Mouse (Mus musculus) brain, embryonic 14.5 days (tissue): ENCODE data around the gene Myom3. TPM values are rescaled to one million over a fixed set of nuclear protein-coding genes. Genes with fewer than 3 reads are reported as not detected.
"Not testable (repeated sequence)": the region's sequence is repeated elsewhere in the genome, so short reads cannot be mapped to it uniquely, and the experiment has no call there.

ENCODE experiments used
- DNase-seq: peaks from one replicate; pipeline ENCODE4 v3.0.0-alpha.2; 2011; ENCODE audit warnings: low read depth
- CTCF ChIP-seq: fragments of 200-500 bp; IDR thresholded peaks from 2 replicates; pipeline ENCODE4 v1.5.1; 2012; ENCODE audit warnings: inconsistent platforms, mild to moderate bottlenecking, moderate library complexity, borderline replicate concordance; ENCODE audit not compliant: insufficient read depth, insufficient read length; ENCODE audit errors: extremely low read depth
- POLR2A ChIP-seq: fragments of 200-500 bp; IDR thresholded peaks from 2 replicates; pipeline ENCODE4 v1.6.1; 2012; ENCODE audit warnings: mild to moderate bottlenecking, inconsistent platforms, borderline replicate concordance; ENCODE audit not compliant: poor library complexity, insufficient read depth, insufficient read length, severe bottlenecking; ENCODE audit errors: extremely low read depth
- polyA plus RNA-seq: library from polyadenylated mRNA; depleted of rRNA; stranded (reverse); fragments of >200 nt; gene quantifications from 2 replicates; pipeline ENCODE4 v1.2.3, GENCODE M21; 2012; rRNA removed

The Myom3 gene
- polyA plus RNA-seq: 0.10 and 0.15 TPM in 2 replicates

DNA sequence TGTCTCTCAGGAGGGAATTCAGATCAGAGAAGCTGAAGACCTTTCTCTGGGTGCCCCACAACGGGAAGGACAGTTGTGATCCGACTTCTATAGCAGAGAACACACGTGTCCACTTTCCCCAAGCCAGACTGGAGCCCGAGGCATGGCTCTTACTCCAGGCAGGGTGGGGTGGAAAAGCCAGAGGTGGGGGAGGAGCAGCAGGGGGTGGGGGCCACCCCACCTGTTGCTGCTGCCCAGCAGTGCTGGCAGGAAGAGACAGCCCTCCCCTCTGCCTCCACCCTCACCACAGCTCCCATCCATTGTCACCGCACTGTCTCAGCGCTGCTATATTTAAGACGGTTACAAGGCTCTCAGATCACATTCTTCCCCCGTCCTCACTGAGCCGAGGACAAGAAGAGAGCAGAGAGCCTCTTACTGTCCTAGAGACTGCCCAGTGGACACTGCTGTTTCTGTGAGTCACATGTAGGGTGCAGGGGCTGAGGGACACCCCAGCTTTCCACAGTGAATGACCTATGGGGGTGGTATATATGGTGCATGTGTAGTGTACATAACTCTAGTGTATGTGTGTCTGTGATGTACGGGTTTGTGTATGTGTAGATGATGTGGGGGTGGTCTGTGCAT lies at the start of gene Myom3:
Gene Myom3, plus strand, starts transcription at position 360 of the 621 bp plus-strand sequence.
- DNase-seq: no peak
- TF ChIP-seq CTCF (no peak), POLR2A (no peak)

DNA sequence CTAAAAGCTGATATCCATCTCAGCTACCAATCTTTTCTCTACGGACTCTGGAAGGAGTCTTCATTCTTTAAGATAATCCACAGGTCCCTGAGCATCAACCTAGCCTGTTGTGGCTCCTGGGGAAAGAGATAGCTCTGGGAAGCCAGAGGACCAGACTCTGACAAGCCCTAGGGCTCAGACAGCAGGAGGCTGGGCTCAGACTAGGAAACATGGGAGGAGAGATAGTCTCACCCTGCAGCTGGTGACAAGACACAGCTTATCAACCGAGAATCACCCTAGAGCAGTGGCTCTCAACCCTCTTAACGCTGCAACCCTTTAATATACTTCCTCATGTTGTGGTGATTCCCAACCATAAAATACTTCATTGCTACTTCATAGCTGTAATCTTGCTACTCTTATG lies 49.1 kb upstream of the Myom3 start:
- DNase-seq: no peak
- TF ChIP-seq POLR2A (no peak), CTCF (no peak)

DNA sequence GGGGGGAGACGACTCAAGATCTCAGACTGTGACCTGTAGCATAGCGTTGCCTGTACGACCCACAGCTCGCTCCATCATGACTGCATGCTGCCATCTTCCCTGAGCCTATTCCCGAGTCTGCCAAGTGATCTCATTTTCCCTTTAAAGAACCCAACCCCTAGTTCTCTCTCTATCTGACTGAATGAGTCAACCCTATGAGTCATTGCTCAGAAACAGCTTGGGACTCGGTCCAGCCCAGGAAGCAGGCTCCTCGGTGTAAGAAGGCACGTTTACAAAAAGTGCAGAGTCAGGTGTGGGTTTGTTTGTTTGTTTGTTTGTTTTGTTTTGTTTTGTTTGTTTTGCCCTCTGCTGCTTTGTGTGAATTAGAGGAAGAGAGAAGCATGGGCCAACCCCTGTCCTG lies 44.7 kb upstream of the Myom3 start:
- DNase-seq: no peak
- no peak for TF ChIP-seq POLR2A
- no peak for TF ChIP-seq CTCF

DNA sequence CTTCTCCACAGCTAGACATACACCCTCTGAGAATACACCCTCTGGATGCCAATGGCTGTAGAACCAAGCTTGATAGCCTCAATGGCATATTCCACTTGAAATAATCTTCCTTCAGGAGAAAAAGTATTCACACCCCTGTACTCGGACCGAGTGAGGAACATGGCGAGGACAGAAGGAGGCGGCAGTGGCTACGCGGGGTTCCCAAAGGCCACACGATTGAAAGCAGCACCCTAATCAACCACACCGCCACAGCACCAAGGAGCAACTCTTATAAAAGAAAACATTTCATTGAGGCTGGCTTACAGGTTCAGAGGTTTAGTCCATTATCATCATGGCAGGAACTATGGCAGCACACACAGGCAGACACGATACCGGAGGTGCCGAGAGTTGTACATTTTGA lies 43.1 kb upstream of the Myom3 start:
- DNase-seq: not testable (repeated sequence)

DNA sequence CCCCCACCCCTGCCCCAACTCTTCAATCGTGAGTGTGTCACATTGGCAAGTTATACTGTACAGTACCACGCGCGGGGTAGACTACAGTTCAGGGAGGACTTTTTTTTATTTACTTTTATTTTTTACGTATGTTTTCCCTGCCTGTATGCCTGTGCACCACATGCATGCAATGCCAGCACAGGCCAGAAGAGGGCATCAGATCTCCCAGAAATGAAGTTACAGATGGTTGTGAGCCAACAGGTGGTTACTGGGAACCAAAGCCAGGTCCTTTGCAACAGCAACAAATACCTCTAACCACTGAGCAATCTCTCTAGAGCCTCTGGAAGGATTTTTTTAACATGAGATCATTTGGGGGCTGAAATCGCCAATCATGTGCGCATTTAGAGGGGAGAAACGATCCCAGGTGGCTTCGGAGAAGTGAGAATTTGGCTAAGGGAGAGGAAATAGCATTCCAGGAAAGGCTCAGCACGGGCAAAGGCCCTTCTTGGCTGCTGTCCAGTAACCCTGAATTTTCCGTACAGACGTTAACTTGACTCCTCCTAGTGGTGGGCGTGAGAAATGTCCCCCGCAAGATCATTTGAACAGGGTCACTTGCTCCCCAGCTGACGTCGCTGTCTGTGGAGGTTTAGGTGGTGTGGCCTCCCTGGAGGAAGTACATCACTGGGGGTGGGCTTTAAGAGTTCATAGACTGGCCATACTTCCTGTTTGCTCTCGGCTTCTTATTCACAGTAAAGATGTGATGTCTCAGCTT lies 36.8 kb upstream of the Myom3 start:
- TF ChIP-seq CTCF (peak; percentile 34; the same call in 1 of the 2 replicates), POLR2A (no peak)
- peak; percentile 30 for DNase-seq

DNA sequence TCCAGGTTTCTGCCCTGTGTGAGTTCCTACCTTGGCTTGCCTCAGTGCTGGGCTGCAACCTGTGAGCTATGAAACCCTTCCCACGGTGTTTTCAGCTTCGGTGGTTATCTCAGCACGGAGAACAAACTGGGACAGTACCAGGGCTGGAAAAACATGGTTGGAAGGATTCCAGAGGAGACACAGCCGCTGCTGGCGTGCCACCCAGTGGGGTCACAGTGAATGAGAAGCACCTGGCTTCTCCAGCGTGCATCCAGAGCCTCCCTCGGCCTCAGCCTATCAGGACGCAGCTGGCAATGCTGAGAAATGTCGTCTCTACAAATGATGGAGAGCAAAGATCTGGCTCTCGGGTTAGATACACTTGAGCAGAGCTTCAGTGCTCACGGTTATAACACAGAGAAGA lies 33.1 kb upstream of the Myom3 start:
- TF ChIP-seq POLR2A (no peak), CTCF (no peak)
- no peak for DNase-seq

DNA sequence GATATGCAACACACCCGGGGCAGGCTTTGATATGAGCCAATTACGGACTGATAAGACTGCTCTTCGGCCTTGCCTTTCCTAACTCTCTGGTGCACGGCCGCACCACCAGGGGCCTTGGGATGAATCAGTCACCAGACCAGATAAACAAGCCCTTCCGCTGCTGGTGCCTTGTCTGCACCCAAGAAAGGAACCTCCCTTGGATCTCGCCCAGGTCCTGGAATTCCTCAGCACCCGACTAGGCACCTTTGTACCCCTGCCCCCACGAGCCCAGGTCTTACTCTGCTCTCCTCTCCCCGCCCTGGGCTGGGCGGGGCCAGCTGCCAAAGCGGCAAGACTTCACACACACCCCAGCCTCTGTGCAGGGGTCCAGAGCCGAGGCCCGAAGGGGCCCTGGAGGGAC lies 31.7 kb upstream of the Myom3 start, which contains the start of gene Il22ra1:
Gene Il22ra1, plus strand, starts transcription at position 356 of the 400 bp plus-strand sequence.
- DNase-seq: no peak
- TF ChIP-seq CTCF (no peak), POLR2A (no peak)

DNA sequence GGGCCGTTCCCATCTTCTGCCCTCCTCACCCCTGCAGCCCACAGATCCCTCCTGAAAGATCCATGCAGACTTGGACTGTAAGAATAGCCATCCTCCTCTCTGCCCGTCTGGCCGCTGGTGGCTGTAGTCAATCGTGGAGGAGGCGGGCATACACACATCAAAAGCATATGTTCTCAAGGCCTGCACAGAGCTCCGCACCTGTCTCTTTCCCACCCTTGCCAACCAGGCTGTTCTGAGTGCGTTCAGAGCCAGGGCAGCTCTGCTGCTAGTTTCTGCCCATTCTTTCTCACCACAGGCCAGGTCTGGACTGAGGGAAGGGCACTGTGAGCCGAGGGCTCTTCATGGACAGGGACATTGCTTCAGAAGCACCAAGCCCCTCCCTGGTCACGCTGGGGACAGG lies 29.3 kb upstream of the Myom3 start:
- DNase-seq: peak; percentile 29
- no peak for TF ChIP-seq POLR2A
- no peak for TF ChIP-seq CTCF

DNA sequence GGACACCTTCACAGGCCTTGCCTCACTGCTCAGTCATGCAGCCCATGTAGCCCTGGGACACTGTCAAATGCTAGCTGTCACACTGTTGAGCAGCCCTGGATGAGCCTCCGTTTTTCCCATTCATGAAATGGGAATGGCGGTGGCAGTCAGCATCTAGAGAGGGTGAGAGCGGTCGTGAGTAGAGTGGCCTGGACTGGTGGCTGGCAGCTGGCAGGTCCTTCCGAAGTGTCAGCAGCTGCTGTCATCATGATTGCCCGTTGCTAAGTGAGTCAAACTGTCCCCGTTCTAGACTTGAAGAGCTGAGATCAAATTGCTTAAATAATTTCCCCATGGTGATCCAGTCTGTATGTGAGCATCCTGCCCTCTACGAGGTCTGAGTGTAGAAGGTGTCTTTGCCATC lies 28.6 kb upstream of the Myom3 start:
- DNase-seq: no peak
- TF ChIP-seq CTCF (no peak), POLR2A (no peak)

DNA sequence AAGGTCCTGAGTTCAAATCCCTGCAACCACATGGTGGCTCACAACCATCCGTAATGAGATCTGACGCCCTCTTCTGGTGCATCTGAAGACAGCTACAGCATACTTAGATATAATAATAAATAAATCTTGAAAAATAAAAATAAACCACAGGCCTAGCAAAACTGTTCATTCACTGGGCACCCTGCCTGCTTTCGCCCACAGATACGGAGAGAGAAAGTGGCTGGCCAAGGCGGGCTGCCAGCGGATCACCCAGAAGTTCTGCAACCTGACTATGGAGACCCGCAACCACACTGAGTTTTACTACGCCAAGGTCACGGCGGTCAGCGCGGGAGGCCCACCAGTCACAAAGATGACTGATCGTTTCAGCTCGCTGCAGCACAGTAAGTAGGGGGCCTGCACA lies 25.6 kb upstream of the Myom3 start:
- TF ChIP-seq POLR2A: no peak
- TF ChIP-seq CTCF: no peak
- no peak for DNase-seq

DNA sequence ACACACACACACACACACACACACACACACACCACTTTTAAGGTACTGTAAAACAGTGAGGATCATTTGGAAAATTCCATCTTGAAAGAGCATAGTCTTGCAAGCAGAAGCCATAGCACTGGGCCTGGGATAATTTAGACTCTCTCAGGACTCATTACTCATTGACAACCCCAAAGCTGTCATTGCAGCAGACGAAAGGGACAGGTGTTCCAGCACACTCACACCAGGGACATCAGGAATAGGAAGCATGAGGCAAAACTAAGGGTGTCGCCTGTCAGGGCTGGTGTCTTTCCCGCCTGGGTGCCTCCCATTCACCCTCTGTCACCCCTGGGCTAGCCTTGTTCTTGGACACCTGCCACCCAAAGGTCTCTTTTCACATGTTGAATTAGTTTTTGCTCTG lies 22.6 kb upstream of the Myom3 start:
- DNase-seq: no peak
- TF ChIP-seq POLR2A (no peak), CTCF (no peak)

DNA sequence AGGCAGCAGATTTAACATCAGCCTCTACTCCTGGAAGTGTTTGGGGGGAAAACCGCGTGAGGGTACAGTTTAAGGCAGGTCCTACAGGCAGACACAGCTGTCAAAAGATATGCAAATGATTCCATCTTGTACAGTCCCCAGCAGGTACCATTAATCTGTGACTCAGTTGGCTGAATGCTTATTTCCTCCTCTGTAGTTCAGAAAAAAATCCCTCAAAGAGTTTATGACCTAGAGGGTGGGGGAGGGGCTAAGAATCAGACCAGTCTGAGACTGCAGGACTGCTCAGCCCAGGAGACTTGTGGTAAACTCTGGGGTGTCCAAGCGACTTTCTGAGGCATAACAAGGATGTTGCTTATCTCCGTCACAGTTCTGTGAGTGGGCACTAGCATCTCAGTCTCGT lies 21.3 kb upstream of the Myom3 start:
- TF ChIP-seq CTCF (no peak), POLR2A (no peak)
- no peak for DNase-seq

DNA sequence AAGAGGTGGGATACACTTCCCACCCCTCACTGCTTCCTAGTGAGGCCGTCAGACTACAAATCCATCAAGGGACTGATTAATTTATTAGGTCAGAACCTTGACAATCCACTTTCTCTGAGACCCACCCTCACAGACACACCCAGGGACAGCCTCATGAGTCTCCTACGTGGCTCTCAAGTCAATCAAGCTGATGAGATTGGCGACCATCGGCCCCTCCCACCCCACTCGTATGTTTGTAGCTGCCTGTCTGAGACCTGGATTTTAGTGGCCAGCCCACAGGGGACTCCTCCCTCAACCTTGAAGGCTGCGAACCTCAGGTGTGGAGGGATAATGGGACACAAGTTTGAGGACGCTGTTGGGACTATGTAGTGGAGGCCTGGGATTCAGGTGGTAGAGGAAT lies 20.4 kb upstream of the Myom3 start:
- DNase-seq: no peak
- TF ChIP-seq CTCF (no peak), POLR2A (no peak)

DNA sequence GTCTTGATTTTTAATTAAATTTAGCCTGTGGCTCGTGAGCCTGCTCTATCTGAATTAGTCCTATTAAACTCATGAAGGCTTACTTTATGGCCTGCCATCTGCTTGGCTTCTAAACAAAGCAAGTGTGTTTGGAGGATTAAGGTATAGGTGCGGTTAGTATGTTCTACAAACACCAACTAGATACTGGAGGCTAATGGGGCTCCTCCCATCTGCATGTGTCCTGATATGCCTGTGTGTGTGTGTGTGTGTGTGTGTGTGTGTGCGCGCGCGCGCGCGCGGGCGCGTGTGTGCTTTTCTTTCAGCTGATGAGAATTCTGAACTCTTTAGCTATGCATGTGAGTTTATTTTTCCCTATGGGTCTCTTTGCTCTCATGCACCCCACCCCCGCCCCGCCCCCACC lies 19.8 kb upstream of the Myom3 start:
- TF ChIP-seq CTCF (no peak), POLR2A (no peak)
- no peak for DNase-seq

DNA sequence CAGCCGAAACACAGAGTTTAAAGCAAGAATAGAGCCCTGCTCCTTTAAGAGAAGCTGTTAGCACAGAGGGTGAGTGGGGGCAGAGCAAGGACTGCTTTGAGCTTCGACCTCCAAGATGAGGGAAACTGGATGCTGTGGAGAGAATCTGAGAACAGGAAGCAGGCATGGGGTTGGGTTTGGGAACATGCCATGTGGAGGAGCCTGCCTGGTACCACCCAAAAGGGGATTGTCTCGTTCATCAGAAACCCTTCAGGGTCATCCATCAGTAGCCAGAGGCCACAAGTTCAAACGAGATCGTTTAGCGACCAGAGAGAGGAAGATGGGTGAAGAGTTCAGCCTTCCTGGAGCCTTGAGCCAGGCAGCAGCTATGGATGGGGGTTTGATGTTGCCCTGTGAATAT lies 16.0 kb upstream of the Myom3 start:
- DNase-seq: no peak
- no peak for TF ChIP-seq CTCF
- TF ChIP-seq POLR2A: no peak
